Mouse (Mus musculus) right cerebral cortex, adult 18-20 months (tissue): ENCODE results near the gene Cactin.
A peak's percentile ranks its signal among the peaks of the same experiment; 100 is the strongest.

Experiments used
- DNase-seq: peaks from one replicate; pipeline ENCODE4 v3.0.0; 2022; ENCODE audit warnings: mixed read lengths

Gene Cactin

GRCm38 (mm10) chr10:81320550-81321347, at the start of gene Cactin:
TSS of gene Cactin (plus strand) at chr10:81321103.
- DNase-seq = peak; percentile 100

- DNase-seq = no peak
Measured at GRCm38 (mm10) chr10:81272356-81272755, 48.5 kb upstream of the Cactin start.

- no peak for DNase-seq
Measured at GRCm38 (mm10) chr10:81273842-81274241, 47.1 kb upstream of the Cactin start.

- DNase-seq = no peak
Measured at GRCm38 (mm10) chr10:81277676-81278075, 43.2 kb upstream of the Cactin start.

GRCm38 (mm10) chr10:81279496-81279895, 41.4 kb upstream of the Cactin start:
- DNase-seq = no peak

GRCm38 (mm10) chr10:81284189-81284588, 36.7 kb upstream of the Cactin start:
- no peak for DNase-seq

GRCm38 (mm10) chr10:81284719-81285118, 36.2 kb upstream of the Cactin start:
- no peak for DNase-seq

GRCm38 (mm10) chr10:81285694-81286450, 35.0 kb upstream of the Cactin start:
- DNase-seq = peak; percentile 84

GRCm38 (mm10) chr10:81286586-81286985, 34.3 kb upstream of the Cactin start:
- DNase-seq = no peak

GRCm38 (mm10) chr10:81287513-81288157, 33.3 kb upstream of the Cactin start:
- DNase-seq = no peak

GRCm38 (mm10) chr10:81288601-81289000, 32.3 kb upstream of the Cactin start:
- no peak for DNase-seq

- peak; percentile 57 for DNase-seq
Measured at GRCm38 (mm10) chr10:81289278-81289677, 31.6 kb upstream of the Cactin start.

GRCm38 (mm10) chr10:81289811-81290210, 31.1 kb upstream of the Cactin start:
- no peak for DNase-seq

GRCm38 (mm10) chr10:81290698-81291460, 30.0 kb upstream of the Cactin start:
- no peak for DNase-seq

GRCm38 (mm10) chr10:81291511-81292104, 29.3 kb upstream of the Cactin start, which contains the start of gene Tjp3:
TSS of gene Tjp3 (minus strand) at chr10:81291581.
- DNase-seq = no peak

- peak; percentile 100 for DNase-seq
Measured at GRCm38 (mm10) chr10:81292554-81293333, 28.2 kb upstream of the Cactin start, which contains the start of gene Pip5k1c. TSS of gene Pip5k1c (plus strand) at chr10:81292963.

GRCm38 (mm10) chr10:81293334-81294030, 27.4 kb upstream of the Cactin start:
- no peak for DNase-seq

- DNase-seq = no peak
Measured at GRCm38 (mm10) chr10:81294442-81294841, 26.5 kb upstream of the Cactin start.

GRCm38 (mm10) chr10:81295185-81295584, 25.7 kb upstream of the Cactin start:
- DNase-seq = peak; percentile 79

GRCm38 (mm10) chr10:81297246-81297645, 23.7 kb upstream of the Cactin start:
- no peak for DNase-seq

GRCm38 (mm10) chr10:81297845-81298244, 23.1 kb upstream of the Cactin start:
- DNase-seq = no peak
